Mouse (Mus musculus) 3T3-L1 (cell line): ENCODE data around the gene Nfam1.

ENCODE experiments used
- DNase-seq: peaks from one replicate; pipeline ENCODE4 v3.0.0-alpha.2; 2015; ENCODE audit warnings: low read depth, low spot score

Nfam1 gene

DNA sequence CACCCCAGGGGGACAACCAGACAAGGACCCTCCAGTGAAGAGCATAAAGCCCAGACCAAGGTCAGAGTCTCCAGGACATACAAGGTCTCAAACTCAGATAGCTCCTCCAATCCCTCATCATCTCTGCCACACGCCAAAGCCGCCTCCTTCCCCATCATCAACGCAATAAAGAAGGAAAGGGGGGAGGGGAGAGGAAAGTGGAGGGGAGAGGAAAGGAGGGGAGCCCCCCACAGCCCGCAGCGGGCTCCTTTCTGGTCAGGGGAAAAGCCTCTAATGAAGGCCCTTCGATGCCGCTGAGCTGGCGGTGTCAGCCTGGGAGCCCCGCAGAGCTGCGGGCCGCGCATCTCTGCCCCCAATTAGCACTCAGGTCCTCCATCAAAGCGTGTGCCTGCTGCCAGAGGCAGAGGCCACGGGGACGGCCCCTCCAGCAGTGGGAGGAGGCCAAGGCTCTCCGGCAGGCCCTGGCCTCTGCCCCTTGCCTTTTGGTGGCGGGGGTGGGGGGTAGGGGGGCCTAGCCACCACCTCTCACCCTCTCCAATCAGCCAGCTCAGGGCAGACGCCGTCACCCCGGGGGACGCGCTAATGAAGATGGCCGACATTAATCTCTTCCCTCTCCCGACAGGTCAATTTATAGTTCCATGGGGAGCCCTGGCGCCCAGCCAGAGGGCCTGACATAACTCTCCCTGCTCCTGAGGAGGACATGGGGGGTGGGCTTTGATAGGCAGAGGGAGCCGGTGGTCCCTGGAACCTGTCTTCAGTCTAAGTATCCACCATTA is 72.1 kb downstream of the Nfam1 start:
- no peak for DNase-seq

GRCm38 (mm10) chr15:82959151-82959550 is 74.0 kb downstream of the Nfam1 start:
- DNase-seq, result no peak

DNA sequence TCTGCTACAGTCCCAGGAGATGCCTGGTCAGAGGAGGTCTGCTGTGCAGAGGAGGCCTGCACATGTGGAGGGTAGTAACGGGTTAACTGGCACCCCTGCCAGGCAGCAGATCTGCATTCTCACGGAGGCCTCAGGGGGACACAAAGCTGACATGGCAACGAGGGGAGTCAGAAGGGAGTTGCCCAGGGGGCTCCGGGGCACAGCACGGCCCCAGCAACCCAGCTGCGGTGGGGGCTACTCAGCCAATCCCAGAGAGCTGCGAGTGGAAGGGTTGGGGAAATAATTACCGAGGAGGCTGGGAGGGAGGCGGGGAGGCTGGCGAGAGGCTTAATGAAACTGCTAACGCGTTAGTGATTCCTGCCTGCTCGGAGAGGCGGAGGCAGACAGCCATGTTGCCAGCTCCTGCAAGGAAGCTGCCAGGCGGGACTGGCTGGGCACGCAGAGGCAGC is 74.8 kb downstream of the Nfam1 start:
- DNase-seq, result no peak

DNA sequence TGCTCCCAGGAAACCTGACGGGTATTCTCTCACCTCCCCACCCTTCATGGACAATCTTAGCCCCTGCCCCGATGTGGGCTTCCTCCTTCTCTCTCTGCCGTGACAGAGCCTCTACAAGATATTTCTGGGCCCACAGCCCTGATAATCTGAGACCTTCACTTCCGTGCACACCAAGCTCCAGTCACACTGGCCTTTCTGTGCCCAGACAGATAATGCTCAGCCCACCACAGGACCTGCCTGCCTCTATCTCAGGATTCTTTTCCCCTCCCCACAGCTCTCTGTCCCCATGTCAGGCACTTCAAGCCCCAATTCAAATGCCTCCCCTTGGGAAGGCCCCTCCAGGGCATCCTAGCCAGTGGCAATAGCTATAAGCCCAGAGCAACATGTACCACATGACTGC is 76.4 kb downstream of the Nfam1 start:
- no peak for DNase-seq

GRCm38 (mm10) chr15:82956310-82956709 is 76.8 kb downstream of the Nfam1 start:
- no peak for DNase-seq

DNA sequence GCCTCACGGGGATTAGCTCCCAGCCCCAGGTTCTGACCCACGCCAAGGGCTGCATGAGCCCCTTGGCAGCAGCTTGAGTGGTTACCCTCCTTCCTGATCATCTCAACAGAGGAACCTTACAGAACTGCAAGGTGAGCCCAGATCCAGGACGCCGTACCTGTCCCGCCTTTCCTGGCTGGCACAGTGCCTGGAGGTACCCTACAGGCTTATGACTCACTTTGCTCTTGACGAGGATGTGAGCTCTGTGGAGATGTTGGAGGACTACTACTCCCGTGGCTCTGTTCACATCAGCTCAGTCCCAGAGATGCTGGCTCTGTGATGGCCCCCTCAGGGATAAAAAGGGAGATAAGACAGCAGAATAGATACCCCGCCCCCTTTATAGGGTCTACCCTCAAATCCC is 77.8 kb downstream of the Nfam1 start:
- no peak for DNase-seq

GRCm38 (mm10) chr15:82954034-82954433 is 79.1 kb downstream of the Nfam1 start:
- DNase-seq, result no peak

DNA sequence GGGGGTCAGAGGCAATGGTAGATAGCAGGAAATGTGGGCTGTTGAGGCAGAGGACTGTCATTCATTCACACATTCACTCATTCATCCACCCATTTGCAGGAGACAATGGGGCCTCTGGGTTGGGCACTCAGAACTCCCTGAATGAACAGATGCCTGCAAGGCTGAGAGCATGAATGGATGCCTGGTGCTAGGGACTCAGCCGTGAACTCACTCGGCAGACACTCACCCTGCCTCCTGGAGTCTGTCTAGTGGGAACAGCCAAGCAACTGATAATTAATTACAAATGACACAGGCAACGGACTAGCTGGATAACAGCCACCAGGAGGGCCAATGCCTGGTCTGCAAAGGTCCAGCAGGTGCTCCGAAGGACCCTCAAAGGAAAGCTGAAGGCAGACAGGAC is 80.0 kb downstream of the Nfam1 start:
- no peak for DNase-seq

- no peak for DNase-seq
Measured at GRCm38 (mm10) chr15:82952292-82952705, 80.8 kb downstream of the Nfam1 start.

- no peak for DNase-seq
Measured at GRCm38 (mm10) chr15:82950246-82950645, 82.9 kb downstream of the Nfam1 start.

- DNase-seq, result no peak
Measured at GRCm38 (mm10) chr15:82947431-82947830, 85.7 kb downstream of the Nfam1 start.

DNA sequence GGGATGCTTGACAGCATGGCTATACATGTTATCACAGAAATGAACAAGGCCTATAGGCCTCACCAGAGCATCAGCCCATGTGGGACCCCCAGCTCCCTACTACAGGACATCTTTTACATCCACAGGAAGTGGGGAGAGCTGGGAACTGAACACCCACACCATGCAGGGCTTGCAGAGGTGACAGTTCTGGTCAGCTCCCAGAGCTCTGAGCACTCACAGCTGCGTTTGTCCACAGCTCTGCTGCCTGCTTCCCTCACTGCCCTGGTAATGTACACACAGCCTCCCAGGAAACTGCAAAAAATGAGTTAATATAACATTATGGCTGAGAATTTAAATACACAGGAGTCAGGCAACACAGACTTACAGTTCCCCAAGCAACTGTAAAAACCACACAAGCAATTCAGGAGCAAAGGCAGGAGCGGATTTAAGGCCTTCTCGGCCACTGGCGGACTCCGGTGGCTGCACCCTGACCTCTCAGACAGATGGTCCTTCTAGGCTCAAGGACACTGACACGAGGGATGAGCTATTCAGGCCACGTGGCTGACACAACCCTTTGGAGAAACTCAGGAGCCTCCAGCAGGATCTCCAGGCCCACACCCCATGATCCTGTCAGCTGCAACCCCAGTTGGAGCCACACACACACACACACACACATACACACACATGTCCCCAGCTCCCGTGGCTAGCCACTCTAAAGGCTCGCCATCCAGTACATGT is 88.5 kb downstream of the Nfam1 start:
- DNase-seq, result no peak
